Mouse (Mus musculus) neutrophil, adult 5-6 weeks (primary cell): Measurements from ENCODE around the gene Spg20. TPM values are rescaled to one million over a fixed set of nuclear protein-coding genes. Genes with fewer than 3 reads are reported as not detected.

Experiments used
- ATAC-seq: fragments of 151-379, 151-347 bp; 2 replicates; pipeline ENCODE4 v1.8.0; 2017; ENCODE audit warnings: mild to moderate bottlenecking, moderate TSS enrichment; ENCODE audit not compliant: insufficient number of reproducible peaks, poor library complexity, low FRiP score, severe bottlenecking; ENCODE audit errors: extremely low read depth
- total RNA-seq: library from RNA; stranded (forward); fragments of 200-1000 nt; gene quantifications from 2 replicates; pipeline ENCODE4 v1.2.3, GENCODE M21; 2017

Gene Spg20
- total RNA-seq, 1 experiment from 2014 or later, result 12.0 TPM

GRCm38 (mm10) chr3:55137039-55137438 lies 25.1 kb downstream of the Spg20 start, which contains the start of gene Ccdc169:
TSS of gene Ccdc169 (plus strand) at chr3:55137339.
- ATAC-seq, result no peak

- no peak for ATAC-seq
Observed at GRCm38 (mm10) chr3:55139837-55140236, 27.9 kb downstream of the Spg20 start.

- no peak for ATAC-seq
Observed at GRCm38 (mm10) chr3:55141401-55141800, 29.5 kb downstream of the Spg20 start.

- no peak for ATAC-seq
Observed at GRCm38 (mm10) chr3:55144916-55145315, 33.0 kb downstream of the Spg20 start.

- ATAC-seq, result no peak
Observed at GRCm38 (mm10) chr3:55146441-55146840, 34.5 kb downstream of the Spg20 start.

- no peak for ATAC-seq
Observed at GRCm38 (mm10) chr3:55147156-55147555, 35.2 kb downstream of the Spg20 start.

- no peak for ATAC-seq
Observed at GRCm38 (mm10) chr3:55148091-55148490, 36.2 kb downstream of the Spg20 start.

DNA sequence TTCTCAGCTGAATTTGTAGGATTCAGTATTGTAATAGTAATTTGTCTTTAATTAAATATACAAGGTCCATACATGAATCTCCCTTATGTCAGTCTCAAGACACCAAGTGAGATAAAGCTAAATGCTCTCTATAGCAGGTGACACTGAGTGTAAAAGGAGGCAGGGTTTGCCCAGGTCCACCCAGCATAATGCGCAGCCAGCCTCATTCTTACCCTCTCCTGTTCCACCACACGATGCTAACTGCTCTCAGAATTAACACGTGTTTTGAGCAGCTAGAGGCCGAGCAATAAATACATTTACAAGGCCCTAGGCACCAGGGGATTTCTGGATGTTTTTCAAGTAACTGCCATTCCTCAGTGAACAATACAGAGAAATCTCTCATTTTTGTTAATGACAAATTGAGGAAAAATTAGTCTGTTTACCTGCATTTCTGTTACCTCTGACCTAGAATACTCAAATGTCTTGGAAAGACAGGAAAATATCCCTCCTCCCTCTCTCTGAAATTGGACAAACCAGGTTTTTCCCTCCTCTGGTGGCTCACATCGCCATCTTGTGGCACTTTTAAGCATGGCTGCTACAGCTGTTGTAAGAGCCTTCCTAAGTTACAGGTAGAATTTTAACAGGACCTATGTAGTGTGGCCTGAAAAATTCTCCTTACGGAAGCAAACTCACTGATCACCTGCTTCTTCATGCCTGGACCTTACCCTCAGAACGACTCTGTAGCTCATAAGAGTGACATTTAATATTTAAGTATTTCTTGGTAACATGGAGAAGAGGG lies 39.9 kb downstream of the Spg20 start:
- ATAC-seq, result no peak

- ATAC-seq, result no peak
Observed at GRCm38 (mm10) chr3:55152673-55153334, 40.9 kb downstream of the Spg20 start.

DNA sequence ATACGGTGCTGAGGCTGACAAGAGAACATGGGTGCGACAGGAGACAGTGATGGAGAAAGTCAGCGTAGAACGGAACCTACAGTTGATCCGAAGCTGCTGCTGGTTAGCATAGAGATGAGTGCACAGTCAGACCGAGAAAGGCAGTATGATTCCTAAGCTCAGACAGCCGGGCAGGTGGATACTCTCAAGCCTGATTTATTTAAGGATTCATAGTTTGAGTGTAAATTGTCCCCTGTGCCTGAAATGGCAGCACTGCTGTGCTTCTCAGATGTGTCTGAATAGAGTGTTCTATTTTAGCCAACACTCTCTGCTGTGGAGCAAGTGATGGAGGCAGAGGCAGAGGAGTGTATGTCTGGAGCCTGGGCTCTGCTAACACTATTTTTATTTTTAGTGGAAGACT lies 42.3 kb downstream of the Spg20 start:
- ATAC-seq, result no peak

DNA sequence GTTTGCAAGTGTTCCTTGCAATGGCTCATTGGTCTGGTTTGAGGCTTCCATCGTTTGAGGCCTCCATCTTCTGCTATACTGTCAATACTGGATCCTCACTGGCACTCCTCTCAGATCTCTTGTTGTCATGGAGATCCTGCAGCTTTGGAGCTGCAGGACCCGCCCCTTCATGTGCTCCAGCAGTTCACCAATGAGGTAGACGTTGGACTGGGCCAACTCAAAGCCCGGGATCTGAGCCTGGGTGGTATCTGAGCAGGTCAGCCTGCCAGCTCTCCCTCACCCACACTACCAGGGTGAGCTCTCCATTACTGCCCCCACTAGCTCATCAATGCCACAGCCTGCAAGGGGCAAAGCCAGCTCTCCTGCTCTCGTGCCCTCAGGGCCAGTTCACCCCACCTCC lies 45.5 kb downstream of the Spg20 start:
- ATAC-seq, result no peak

- no peak for ATAC-seq
Observed at GRCm38 (mm10) chr3:55161144-55161543, 49.2 kb downstream of the Spg20 start.

DNA sequence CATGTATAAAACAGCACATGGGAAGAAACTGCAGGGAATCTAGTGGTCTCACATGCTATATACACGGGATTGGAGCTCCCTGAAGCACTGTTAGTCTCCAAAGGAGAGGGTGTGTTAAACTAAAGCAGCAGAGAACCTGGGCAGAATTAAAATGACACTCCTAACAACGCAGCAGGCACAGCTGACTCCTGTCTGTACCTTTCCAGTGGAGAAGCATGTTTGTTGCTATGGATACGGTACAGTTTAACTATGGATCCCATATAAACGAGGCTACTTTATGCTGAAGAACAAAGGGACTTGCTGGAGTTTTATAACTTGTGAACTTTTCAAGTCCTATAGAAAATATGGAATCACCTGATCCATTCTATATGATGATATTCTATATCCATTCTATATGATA lies 51.6 kb downstream of the Spg20 start:
- ATAC-seq, result no peak

- no peak for ATAC-seq
Observed at GRCm38 (mm10) chr3:55172478-55172877, 60.6 kb downstream of the Spg20 start.

- ATAC-seq, result no peak
Observed at GRCm38 (mm10) chr3:55177271-55177670, 65.4 kb downstream of the Spg20 start.

DNA sequence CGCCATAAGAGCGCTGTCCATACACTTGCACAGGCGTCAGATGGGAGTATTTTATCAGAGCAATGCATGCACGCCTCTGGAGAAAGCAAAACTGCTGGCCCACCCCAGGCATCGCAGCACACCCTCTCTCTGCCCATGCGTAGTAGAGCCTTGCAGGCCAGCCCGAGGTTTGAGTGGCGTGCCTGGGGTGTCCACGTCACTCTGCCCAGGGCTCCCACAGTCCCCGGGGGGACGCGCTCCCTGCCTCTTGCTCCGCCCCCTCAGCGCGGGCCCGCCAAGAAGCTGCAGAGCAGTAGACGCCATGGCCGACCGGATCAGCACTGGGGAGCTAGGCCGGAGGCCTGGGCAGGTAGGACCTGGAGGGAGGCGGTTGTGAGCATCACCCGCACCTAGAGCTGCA lies 69.9 kb downstream of the Spg20 start, which contains the start of gene Sohlh2:
Gene Sohlh2, plus strand, starts transcription at position 263 of the 400 bp plus-strand sequence.
- no peak for ATAC-seq

Other genes with a start within 250 kb of the Spg20 start
- not detected in 2 replicates for gene Sertm1, start 196.2 kb upstream of the Spg20 start, total RNA-seq
- gene Ccna1, start 56.6 kb upstream of the Spg20 start, total RNA-seq, result not detected in 2 replicates
- 2.0 TPM in 1 of 2 replicates, not detected in the other for gene Ccdc169, start 25.2 kb downstream of the Spg20 start, total RNA-seq
- not detected in 2 replicates for gene Sohlh2, start 69.9 kb downstream of the Spg20 start, total RNA-seq
- 0.23 TPM in 1 of 2 replicates, not detected in the other for gene Dclk1, start 130.3 kb downstream of the Spg20 start, total RNA-seq